Comparison of ENCODE assay signal across 17 mouse cellular contexts in genomic region chr14:17697920-17698632, GRCm38 (mm10). TPM values are rescaled to one million over a fixed set of nuclear protein-coding genes. Genes with fewer than 3 reads are reported as not detected.
A peak's percentile ranks its signal among the peaks of the same experiment; 100 is the strongest.
DNase-seq lines count a peak whose midpoint lies in the region; ATAC-seq and TF ChIP-seq lines count a peak whose summit lies in the region.
"Had no signal": no experiment of that assay in that cellular context is flagged by ENCODE, and none has a peak within 500 bp of the region (broad histone marks: within the 10 kb centered on the region; RNA-seq: fewer than 3 reads in every experiment).

No protein-coding gene starts in this region.

- WGBS in liver, embryonic 13.5 days (ENCODE audit: insufficient replicate concordance), result 54% methylated on average over 9 of the region's 9 CpGs
- WGBS in hindbrain, embryonic 14.5 days, result 88% methylated on average over 9 of the region's 9 CpGs

- peaks cover 17% of the 10 kb centered on the region; the same call in 1 of the 2 replicates for H3K4me1 ChIP-seq in liver, embryonic 13.5 days (replicated peaks)
- H3K4me1 ChIP-seq in brown adipose tissue, adult 24 weeks (ENCODE audit: control insufficient read depth, insufficient read depth, insufficient read length, low read length), result peaks cover 5% of the 10 kb centered on the region; the same call in 1 of the 2 replicates
- no peaks in the 10 kb centered on the region for H3K4me1 ChIP-seq in hindbrain, embryonic 14.5 days (replicated peaks; ENCODE audit: control insufficient read depth, insufficient read depth, low read length)
- H3K4me1 ChIP-seq: heart, embryonic 12.5 days; midbrain, embryonic 12.5 days had no signal

- H3K4me2 ChIP-seq in liver, embryonic 13.5 days, result no peak overlapping the region
- H3K4me2 ChIP-seq in hindbrain, embryonic 14.5 days (replicated peaks), result no peak overlapping the region
- H3K4me2 ChIP-seq: heart, embryonic 12.5 days; midbrain, embryonic 12.5 days had no signal

- H3K36me3 ChIP-seq in liver, embryonic 13.5 days, result no peaks in the 10 kb centered on the region
- no peaks in the 10 kb centered on the region for H3K36me3 ChIP-seq in hindbrain, embryonic 14.5 days (replicated peaks; ENCODE audit: control insufficient read depth, insufficient read depth)
- H3K36me3 ChIP-seq: heart, embryonic 12.5 days; midbrain, embryonic 12.5 days had no signal

- H3K9ac ChIP-seq in liver, embryonic 13.5 days, result no peak overlapping the region
- H3K9ac ChIP-seq in hindbrain, embryonic 14.5 days, result no peak overlapping the region
- H3K9ac ChIP-seq: heart, embryonic 12.5 days; midbrain, embryonic 12.5 days had no signal

- peak; percentile 36 for DNase-seq in gastrocnemius, adult 2 months
- DNase-seq in gastrocnemius, postnatal 4 days (ENCODE audit: low spot score in 2 of 2), result no peak
- DNase-seq in liver, embryonic 13.5 days, result no peak
- no peak for DNase-seq in liver
- peak; percentile 40 for DNase-seq in yolk sac, embryonic 10.5 days (ENCODE audit: low spot score)
- DNase-seq in hindbrain, embryonic 14.5 days (ENCODE audit: low spot score), result no peak
- DNase-seq: cerebellum, adult 11 months; cerebellum, postnatal 25 days; gastrocnemius, postnatal 36 days; heart, postnatal 36 days; thymus, postnatal 25 days had no signal

- peak overlapping the region; percentile 79 for H3K27ac ChIP-seq in gastrocnemius, adult 2 months
- no peak overlapping the region; the same call in 1 of the 2 replicates for H3K27ac ChIP-seq in liver, embryonic 13.5 days
- peak overlapping the region; percentile 58; the same call in 1 of the 2 replicates for H3K27ac ChIP-seq in brown adipose tissue, adult 24 weeks (replicated peaks; ENCODE audit: low read depth, low read length)
- no peak overlapping the region for H3K27ac ChIP-seq in hindbrain, embryonic 14.5 days
- H3K27ac ChIP-seq: hindbrain, postnatal 0 days; kidney, postnatal 0 days; midbrain, embryonic 12.5 days had no signal

- H3K27me3 ChIP-seq in liver, embryonic 13.5 days, result no peaks in the 10 kb centered on the region
- H3K27me3 ChIP-seq in hindbrain, embryonic 14.5 days (ENCODE audit: control insufficient read depth, insufficient read depth, low read length), result no peaks in the 10 kb centered on the region
- H3K27me3 ChIP-seq: heart, embryonic 12.5 days; midbrain, embryonic 12.5 days had no signal

- peak overlapping the region; percentile 43; the same call in 1 of the 2 replicates for H3K4me3 ChIP-seq in gastrocnemius, adult 2 months
- H3K4me3 ChIP-seq in liver, embryonic 13.5 days (replicated peaks), result no peak overlapping the region
- H3K4me3 ChIP-seq in brown adipose tissue, adult 24 weeks (ENCODE audit: insufficient read depth, low read depth, low read length), result no peak overlapping the region
- H3K4me3 ChIP-seq in hindbrain, embryonic 14.5 days (replicated peaks; ENCODE audit: low read length), result no peak overlapping the region
- H3K4me3 ChIP-seq: heart, embryonic 12.5 days; midbrain, embryonic 12.5 days; myocyte had no signal

- intact Hi-C loops in gastrocnemius, adult 2 months (cut with DNase I), result loop anchor here (5.0 kb wide), 1 partner anchor 36 kb away; the partner anchor contains the start of gene Thrb

- ATAC-seq in liver, embryonic 13.5 days (ENCODE audit: low read depth), result 0 out of 2 replicates have a peak, but pooled peaks have one; percentile 26
- no peak for ATAC-seq in hindbrain, embryonic 14.5 days (ENCODE audit: low FRiP score)
- ATAC-seq: hindbrain, postnatal 0 days had no signal

- no peak for TF ChIP-seq CTCF in gastrocnemius, adult 2 months (IDR thresholded peaks at IDR 0.05)

- H3K9me3 ChIP-seq in liver, embryonic 13.5 days (replicated peaks), result no peaks in the 10 kb centered on the region
- H3K9me3 ChIP-seq in hindbrain, embryonic 14.5 days (ENCODE audit: control insufficient read depth, low read length), result no peaks in the 10 kb centered on the region
- H3K9me3 ChIP-seq: heart, embryonic 12.5 days; midbrain, embryonic 12.5 days had no signal

RNA-seq across cellular contexts. Expression of gene Thrb, which starts 38.0 kb away (rescaled TPM):
- total RNA-seq in gastrocnemius, adult 2 months (2021), result 10 to 100 TPM; 26.7 to 40.0 TPM
- 1 to 10 TPM; 1.1 to 2.6 TPM for total RNA-seq in gastrocnemius, postnatal 4 days (2021)
- polyA plus RNA-seq in liver, embryonic 13.5 days (2015; fragmentation: Nextera tagmentation; extraction: Ambion mirVana), result 1.3 and 1.9 TPM in 2 replicates
- polyA plus RNA-seq in brown adipose tissue, adult 24 weeks (2012; ENCODE audit: insufficient read depth, insufficient read length, missing spikeins), result 22.0 and 23.0 TPM in 2 replicates
- 1.3 and 1.4 TPM in 2 replicates for polyA plus RNA-seq in hindbrain, embryonic 14.5 days (2014; fragmentation: Nextera tagmentation; extraction: Ambion mirVana)

Comparison
In these comparisons a context has a peak if more than half of its experiments do, and no peak if none do; other contexts are left out.
1. DNase-seq: peak in gastrocnemius, adult 2 months (single experiment) and yolk sac, embryonic 10.5 days (single experiment); none in gastrocnemius, postnatal 4 days (0 of 2), liver, embryonic 13.5 days (single experiment), liver (single experiment) and hindbrain, embryonic 14.5 days (single experiment).
2. H3K27ac ChIP-seq: peak in gastrocnemius, adult 2 months (single experiment) and brown adipose tissue, adult 24 weeks (single experiment); none in liver, embryonic 13.5 days (single experiment) and hindbrain, embryonic 14.5 days (single experiment).